Mouse (Mus musculus) heart, postnatal 0 days (tissue): Measurements from ENCODE around the gene Slc12a9.

Source experiments
- CTCF ChIP-seq: IDR thresholded peaks from 2 replicates; pipeline ENCODE4 v1.5.1; 2016; ENCODE audit warnings: antibody characterized with exemption, control low read depth, low read depth
- EP300 ChIP-seq: IDR thresholded peaks from 2 replicates; pipeline ENCODE4 v1.6.1; 2016; ENCODE audit warnings: antibody characterized with exemption, low read depth

- TF ChIP-seq CTCF (no peak), EP300 (no peak)
Measured at GRCm38 (mm10) chr5:137264787-137265186, 68.6 kb downstream of the Slc12a9 start.
